Mouse (Mus musculus) spleen, adult 2 months (tissue): ENCODE measurements around the gene Oas3.

ENCODE experiments used
- CTCF ChIP-seq: fragments of 200-500 bp; IDR thresholded peaks from 2 replicates; pipeline ENCODE4 v1.5.1; 2011; ENCODE audit warnings: mild to moderate bottlenecking, inconsistent platforms; ENCODE audit not compliant: insufficient read depth, insufficient read length, insufficient replicate concordance; ENCODE audit errors: extremely low read depth
- POLR2A ChIP-seq: fragments of 200-500 bp; IDR thresholded peaks from 2 replicates; pipeline ENCODE4 v1.6.1; 2011; ENCODE audit warnings: low read depth, low read length, inconsistent platforms

DNA sequence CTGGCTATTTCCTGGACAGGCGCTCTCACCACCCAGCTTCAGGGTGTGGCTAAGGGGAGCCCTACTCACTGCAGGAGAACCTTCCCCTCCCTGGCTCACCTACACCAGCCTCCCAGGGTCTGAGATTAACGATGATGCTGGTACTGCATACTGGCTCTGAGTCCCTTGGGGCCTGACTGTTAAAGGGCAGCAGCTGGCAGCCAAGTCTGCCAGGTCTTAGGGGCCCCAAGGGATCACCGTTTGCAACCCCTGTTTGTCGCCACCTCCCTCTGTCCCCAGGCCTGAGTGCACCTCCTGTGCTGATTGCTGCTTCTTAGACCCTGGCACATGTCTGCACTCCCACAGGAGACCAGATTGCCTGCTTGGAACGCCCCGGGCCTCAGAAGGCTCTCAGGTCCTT is 73.0 kb downstream of the Oas3 start:
- no peak for TF ChIP-seq POLR2A
- no peak for TF ChIP-seq CTCF
